Mouse (Mus musculus) testis, adult 2 months (tissue): Measurements from ENCODE around the gene Cnih1. TPM values are rescaled to one million over a fixed set of nuclear protein-coding genes. Genes with fewer than 3 reads are reported as not detected.
"Not testable (repeated sequence)": the region's sequence is repeated elsewhere in the genome, so short reads cannot be mapped to it uniquely, and the experiment has no call there.

ENCODE experiments used
- H3K27ac ChIP-seq: fragments of 200-500 bp; 2 replicates; pipeline ENCODE4 v1.5.1; 2012; ENCODE audit warnings: low read depth, low read length; ENCODE audit not compliant: control insufficient read depth, insufficient read depth
- H3K27me3 ChIP-seq: fragments of 200-500 bp; 2 replicates; pipeline ENCODE4 v1.6.1; 2012; ENCODE audit warnings: mild to moderate bottlenecking, low read length, moderate library complexity; ENCODE audit not compliant: control insufficient read depth, insufficient read depth
- H3K36me3 ChIP-seq: fragments of 200-500 bp; 2 replicates; pipeline ENCODE4 v1.6.1; 2012; ENCODE audit warnings: mild to moderate bottlenecking, low read length; ENCODE audit not compliant: control insufficient read depth, insufficient read depth
- H3K4me1 ChIP-seq: fragments of 200-500 bp; 2 replicates; pipeline ENCODE4 v1.6.1; 2012; ENCODE audit warnings: low read length; ENCODE audit not compliant: control insufficient read depth, insufficient read depth
- H3K4me3 ChIP-seq: fragments of 200-500 bp; 2 replicates; pipeline ENCODE4 v1.5.1; 2012; ENCODE audit warnings: low read depth, mild to moderate bottlenecking, low read length, moderate library complexity, mixed read lengths; ENCODE audit not compliant: control insufficient read depth
- CTCF ChIP-seq: fragments of 200-500 bp; IDR thresholded peaks from 2 replicates; pipeline ENCODE4 v1.5.1; 2012; ENCODE audit warnings: low read depth, mild to moderate bottlenecking, inconsistent platforms, low read length, moderate library complexity; ENCODE audit not compliant: control insufficient read depth, insufficient read depth, insufficient replicate concordance
- POLR2A ChIP-seq: fragments of 200-500 bp; IDR thresholded peaks from 2 replicates; pipeline ENCODE4 v1.6.1; 2012; ENCODE audit warnings: low read depth, mild to moderate bottlenecking, inconsistent platforms, low read length, moderate library complexity; ENCODE audit not compliant: control insufficient read depth
- polyA plus RNA-seq: library from polyadenylated mRNA; depleted of rRNA; stranded (reverse); fragments of >200 nt; gene quantifications from 2 replicates; pipeline ENCODE4 v1.2.3, GENCODE M21; 2012

The Cnih1 gene
- polyA plus RNA-seq, 1 experiment: 10.1 TPM

GRCm38 (mm10) chr14:46821271-46821872 lies 33.2 kb upstream of the Cnih1 start:
- Histone ChIP-seq H3K4me1 (peaks cover 5% of the 10 kb centered on the region), H3K27ac (peak overlapping the region; percentile 100), H3K4me3 (peak overlapping the region; percentile 98), H3K27me3 (no peaks in the 10 kb centered on the region), H3K36me3 (no peaks in the 10 kb centered on the region; the same call in 1 of the 2 replicates)
- TF ChIP-seq POLR2A: no peak
- TF ChIP-seq CTCF: no peak

GRCm38 (mm10) chr14:46819961-46820360 lies 31.8 kb upstream of the Cnih1 start:
- not testable (repeated sequence) for H3K4me1 ChIP-seq, H3K36me3 ChIP-seq, H3K27me3 ChIP-seq, H3K27ac ChIP-seq
- peak overlapping the region; percentile 11 for H3K4me3 ChIP-seq

- Histone ChIP-seq H3K4me1 (peaks cover 5% of the 10 kb centered on the region), H3K4me3 (no peak overlapping the region), H3K27me3 (no peaks in the 10 kb centered on the region), H3K36me3 (peaks cover 2% of the 10 kb centered on the region), H3K27ac (no peak overlapping the region)
- TF ChIP-seq CTCF: no peak
- TF ChIP-seq POLR2A: no peak
Measured at GRCm38 (mm10) chr14:46818743-46819142, 30.5 kb upstream of the Cnih1 start.

- Histone ChIP-seq H3K36me3 (peaks cover 2% of the 10 kb centered on the region), H3K4me1 (peaks cover 3% of the 10 kb centered on the region), H3K27me3 (no peaks in the 10 kb centered on the region), H3K27ac (no peak overlapping the region), H3K4me3 (no peak overlapping the region)
- TF ChIP-seq POLR2A (no peak), CTCF (no peak)
Measured at GRCm38 (mm10) chr14:46816916-46817622, 28.9 kb upstream of the Cnih1 start.

GRCm38 (mm10) chr14:46815640-46816039 lies 27.4 kb upstream of the Cnih1 start:
- Histone ChIP-seq H3K4me3 (no peak overlapping the region), H3K4me1 (peaks cover 2% of the 10 kb centered on the region), H3K27me3 (no peaks in the 10 kb centered on the region), H3K27ac (no peak overlapping the region), H3K36me3 (peaks cover 3% of the 10 kb centered on the region)
- TF ChIP-seq CTCF (no peak), POLR2A (no peak)

- TF ChIP-seq CTCF: no peak
- no peak for TF ChIP-seq POLR2A
- peaks cover 1% of the 10 kb centered on the region for H3K36me3 ChIP-seq
- peaks cover 4% of the 10 kb centered on the region for H3K4me1 ChIP-seq
- no peak overlapping the region for H3K4me3 ChIP-seq
- H3K27me3 ChIP-seq: no peaks in the 10 kb centered on the region
- H3K27ac ChIP-seq: no peak overlapping the region
Measured at GRCm38 (mm10) chr14:46807927-46808326, 19.7 kb upstream of the Cnih1 start.

DNA sequence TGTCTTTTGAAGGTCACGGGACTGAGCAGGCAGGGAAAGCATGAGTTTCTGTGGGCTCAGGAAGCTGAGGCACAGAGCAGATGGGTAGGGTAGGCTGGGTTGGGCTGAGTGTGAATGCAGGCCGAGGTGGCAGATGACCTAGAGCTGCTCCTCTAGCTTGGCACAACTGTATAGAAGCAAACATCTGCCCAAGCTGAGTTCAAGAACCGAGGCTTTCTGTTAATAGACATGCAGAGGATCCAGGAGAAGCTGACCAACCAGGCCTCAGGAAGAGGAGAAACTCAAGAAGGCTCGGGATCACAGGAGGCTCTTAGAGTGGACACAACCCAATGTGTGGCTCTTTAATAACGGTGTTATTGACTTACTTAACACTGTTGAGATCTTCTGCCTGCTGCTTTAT lies 18.0 kb upstream of the Cnih1 start:
- Histone ChIP-seq H3K36me3 (peaks cover 1% of the 10 kb centered on the region), H3K27me3 (no peaks in the 10 kb centered on the region), H3K27ac (no peak overlapping the region), H3K4me1 (peaks cover 7% of the 10 kb centered on the region), H3K4me3 (no peak overlapping the region)
- no peak for TF ChIP-seq POLR2A
- TF ChIP-seq CTCF: no peak
